Mouse (Mus musculus) cerebellum, postnatal 4 days (tissue): Measurements from ENCODE around the gene Smg5.
A peak's percentile ranks its signal among the peaks of the same experiment; 100 is the strongest.
"Not testable (repeated sequence)": the region's sequence is repeated elsewhere in the genome, so short reads cannot be mapped to it uniquely, and the experiment has no call there.

Experiments
- DNase-seq, 2 experiments: peaks; one replicate each; pipeline ENCODE4 v3.0.0; 2022; ENCODE audit warnings: low spot score in 2 of 2, mixed read lengths in 1 of 2

Gene Smg5

GRCm38 (mm10) chr3:88336058-88337013 lies at the start of gene Smg5, which contains the start of gene Tmem79:
TSS of gene Smg5 (plus strand) at chr3:88336260.
TSS of gene Tmem79 (minus strand) at chr3:88336148.
- DNase-seq: peak; percentile 88 to 95

- DNase-seq: no peak
Measured at GRCm38 (mm10) chr3:88287110-88287509, 49.0 kb upstream of the Smg5 start, which contains the start of gene Gm38392. TSS of gene Gm38392 (minus strand) at chr3:88287210.

GRCm38 (mm10) chr3:88288133-88288713 lies 47.8 kb upstream of the Smg5 start:
- not testable (repeated sequence) for DNase-seq

- DNase-seq: peak in 1 of 2 experiments; percentile 15
Measured at GRCm38 (mm10) chr3:88291970-88292369, 44.1 kb upstream of the Smg5 start.

GRCm38 (mm10) chr3:88295272-88295671 lies 40.8 kb upstream of the Smg5 start:
- DNase-seq: not testable (repeated sequence)

GRCm38 (mm10) chr3:88296110-88296560 lies 39.9 kb upstream of the Smg5 start:
- DNase-seq: no peak

- DNase-seq: peak; percentile 79 to 95
Measured at GRCm38 (mm10) chr3:88296561-88297318, 39.3 kb upstream of the Smg5 start, which contains the start of the genes Tsacc and Cct3. TSS of gene Tsacc (minus strand) at chr3:88296999. TSS of gene Cct3 (plus strand) at chr3:88297116.

GRCm38 (mm10) chr3:88297321-88297851 lies 38.7 kb upstream of the Smg5 start:
- DNase-seq: no peak

GRCm38 (mm10) chr3:88299172-88299571 lies 36.9 kb upstream of the Smg5 start:
- no peak for DNase-seq

- DNase-seq: peak in 1 of 2 experiments; percentile 30
Measured at GRCm38 (mm10) chr3:88324951-88325405, 11.1 kb upstream of the Smg5 start, which contains the start of gene Glmp. TSS of gene Glmp (plus strand) at chr3:88325023.

- no peak for DNase-seq
Measured at GRCm38 (mm10) chr3:88328956-88329355, 7.1 kb upstream of the Smg5 start.

GRCm38 (mm10) chr3:88331282-88331681 lies 4.8 kb upstream of the Smg5 start:
- no peak for DNase-seq

GRCm38 (mm10) chr3:88334029-88334658 lies 1.9 kb upstream of the Smg5 start:
- no peak for DNase-seq

- DNase-seq: no peak
Measured at GRCm38 (mm10) chr3:88334902-88335435, 1.1 kb upstream of the Smg5 start.

- DNase-seq: no peak
Measured at GRCm38 (mm10) chr3:88335436-88336053, 515 bp upstream of the Smg5 start.

- no peak for DNase-seq
Measured at GRCm38 (mm10) chr3:88337367-88338020, 1.4 kb downstream of the Smg5 start.

GRCm38 (mm10) chr3:88338316-88338715 lies 2.3 kb downstream of the Smg5 start:
- no peak for DNase-seq

GRCm38 (mm10) chr3:88339006-88339405 lies 2.9 kb downstream of the Smg5 start:
- no peak for DNase-seq

GRCm38 (mm10) chr3:88350732-88351131 lies 14.7 kb downstream of the Smg5 start:
- DNase-seq: no peak
